15 mouse cellular contexts compared by ENCODE assay signal in the genomic region with DNA sequence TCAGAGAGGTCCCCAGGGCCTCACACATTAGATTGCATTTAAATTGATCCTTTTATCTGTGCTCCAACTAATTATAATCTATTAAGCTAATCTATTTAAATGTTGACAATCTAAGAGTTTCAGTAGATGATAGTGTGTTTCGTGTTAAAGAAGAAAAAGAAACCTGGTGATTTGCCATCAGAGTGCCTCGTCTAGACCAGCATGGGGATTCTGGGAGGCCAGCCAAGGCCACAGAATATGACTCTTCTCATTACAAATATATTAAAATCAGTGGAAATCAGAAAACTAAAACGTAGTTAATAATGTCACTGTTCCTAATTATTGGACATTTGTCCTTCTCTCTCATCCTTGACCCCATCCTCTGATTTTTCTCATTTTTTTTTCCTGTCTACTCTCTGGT.
DNase-seq lines count a peak whose midpoint lies in the region.
"Had no signal": no experiment of that assay in that cellular context is flagged by ENCODE, and none has a peak within 500 bp of the region (broad histone marks: within the 10 kb centered on the region; RNA-seq: fewer than 3 reads in every experiment).

No protein-coding gene starts in this region.

- peak; percentile 46 for DNase-seq in cerebellum, adult 9-10 months
- DNase-seq in cerebellum, postnatal 4 days (ENCODE audit: low spot score in 2 of 2) = no peak
- DNase-seq in left cerebral cortex, postnatal 4 days = peak; percentile 29
- DNase-seq in left cerebral cortex, adult 18-20 months (ENCODE audit: low spot score in 2 of 2) = no peak
- DNase-seq in adrenal gland, postnatal 25 days = peak; percentile 63
- DNase-seq in layer of hippocampus, postnatal 36 days = no peak
- DNase-seq in gastrocnemius, postnatal 10 days = no peak
- DNase-seq: heart, postnatal 10 days; kidney, adult 18-20 months; kidney, postnatal 36 days; liver, embryonic 13.5 days; lung, adult 18-20 months; right cerebral cortex, postnatal 25 days; spleen, adult 18-20 months; thymus, postnatal 14 days had no signal

- intact Hi-C loops in left cerebral cortex, postnatal 4 days (cut with DNase I) = no loop called here

Comparison
In these comparisons a context has a peak if more than half of its experiments do, and no peak if none do; other contexts are left out.
1. DNase-seq: peak in cerebellum, adult 9-10 months (single experiment), left cerebral cortex, postnatal 4 days (single experiment) and adrenal gland, postnatal 25 days (single experiment); none in cerebellum, postnatal 4 days (0 of 2), left cerebral cortex, adult 18-20 months (0 of 2), layer of hippocampus, postnatal 36 days (0 of 2) and gastrocnemius, postnatal 10 days (single experiment).